Mouse (Mus musculus) MEL (cell line): ENCODE results near the gene Ap3b1.
A peak's percentile ranks its signal among the peaks of the same experiment; 100 is the strongest.

ENCODE experiments used
- CHD2 ChIP-seq: IDR thresholded peaks from 2 replicates; pipeline ENCODE4 v1.6.1; 2011; ENCODE audit warnings: low read length, improper control_type of control experiment
- CTCF ChIP-seq, 3 experiments: IDR thresholded peaks in 2 of 3; conservative IDR thresholded peaks in 1 of 3; 2 replicates each; pipeline ENCODE4 v1.5.1; 2011 to 2012; ENCODE audit warnings: low read length in 3 of 3, low read depth in 2 of 3, mild to moderate bottlenecking in 2 of 3, improper control_type of control experiment in 1 of 3, inconsistent platforms in 1 of 3, mixed read lengths in 1 of 3, moderate library complexity in 1 of 3; ENCODE audit not compliant: control insufficient read depth in 1 of 3, insufficient read depth in 1 of 3, poor library complexity in 1 of 3, severe bottlenecking in 1 of 3
- ELF1 ChIP-seq: IDR thresholded peaks from 2 replicates; pipeline ENCODE4 v1.6.1; 2014; ENCODE audit warnings: low read depth, mild to moderate bottlenecking, inconsistent platforms, low read length, improper control_type of control experiment, moderate library complexity
- EP300 ChIP-seq, 2 experiments: IDR thresholded peaks; 2 replicates each; pipeline ENCODE4 v1.6.1; 2011; ENCODE audit warnings: improper control_type of control experiment in 2 of 2, low read length in 2 of 2, low read depth in 1 of 2, mild to moderate bottlenecking in 1 of 2
- ETS1 ChIP-seq: IDR thresholded peaks from 2 replicates; pipeline ENCODE4 v1.6.1; 2012; ENCODE audit warnings: low read depth, mild to moderate bottlenecking, inconsistent platforms, low read length, improper control_type of control experiment, moderate library complexity
- MAFK ChIP-seq: IDR thresholded peaks from 2 replicates; pipeline ENCODE4 v1.6.1; 2011; ENCODE audit warnings: low read depth, mild to moderate bottlenecking, low read length, improper control_type of control experiment, borderline replicate concordance
- MAX ChIP-seq: IDR thresholded peaks from 2 replicates; pipeline ENCODE4 v1.6.1; 2011; ENCODE audit warnings: low read length, improper control_type of control experiment
- POLR2AphosphoS2 ChIP-seq: IDR thresholded peaks from 2 replicates; pipeline ENCODE4 v1.6.1; 2011; ENCODE audit warnings: low read length, improper control_type of control experiment
- SIN3A ChIP-seq: IDR thresholded peaks from 2 replicates; pipeline ENCODE4 v1.6.1; 2012; ENCODE audit warnings: low read length, improper control_type of control experiment, inconsistent platforms
- ZC3H11A ChIP-seq: IDR thresholded peaks from 2 replicates; pipeline ENCODE4 v1.6.1; 2012; ENCODE audit warnings: low read depth, mild to moderate bottlenecking, inconsistent platforms, low read length, improper control_type of control experiment
- ZMIZ1 ChIP-seq: IDR thresholded peaks from 2 replicates; pipeline ENCODE4 v1.6.1; 2012; ENCODE audit warnings: low read depth, mild to moderate bottlenecking, inconsistent platforms, low read length, improper control_type of control experiment, moderate library complexity

DNA sequence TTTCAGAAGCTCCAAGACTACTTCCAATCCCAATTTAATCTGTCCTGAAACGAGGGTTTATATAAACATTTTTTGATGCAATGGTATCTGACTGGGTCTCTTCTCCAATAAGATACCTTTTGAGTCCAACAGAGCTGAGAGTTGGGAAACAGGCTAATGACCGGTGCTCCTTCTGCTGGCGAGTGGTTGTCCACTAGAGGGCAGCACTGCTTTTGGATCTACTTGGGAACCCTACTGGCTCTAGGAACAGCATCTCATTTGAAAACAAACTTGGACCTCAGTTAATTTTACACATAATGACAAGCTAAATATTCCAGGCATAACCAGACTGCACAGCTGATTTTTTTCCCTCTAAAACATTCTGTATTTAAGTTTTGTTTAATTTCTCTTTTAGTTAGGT lies 201.3 kb downstream of the Ap3b1 start:
- TF ChIP-seq EP300 (IDR thresholded peaks at IDR 0.05; ENCODE audit: low read depth in 1 of 2, low read length in 2 of 2) (no peak), ELF1 (no peak), SIN3A (no peak), MAFK (no peak), CTCF (IDR thresholded peaks at IDR 0.05 in 2 of 3, conservative IDR thresholded peaks at IDR 0.05 in 1 of 3; ENCODE audit: control insufficient read depth in 1 of 3, insufficient read depth in 1 of 3, low read depth in 2 of 3, low read length in 3 of 3, poor library complexity in 1 of 3, severe bottlenecking in 1 of 3) (peak; percentile 84 to 90 (median 88)), POLR2AphosphoS2 (no peak), ZC3H11A (peak; percentile 59), CHD2 (no peak), ZMIZ1 (no peak), MAX (no peak), ETS1 (no peak)
